Mouse (Mus musculus) G1E (cell line): ENCODE results near the gene Atp1b2.
"Not testable (repeated sequence)": the region's sequence is repeated elsewhere in the genome, so short reads cannot be mapped to it uniquely, and the experiment has no call there.

Source experiments
- CTCF ChIP-seq: IDR thresholded peaks from 2 replicates; pipeline ENCODE4 v1.5.1; 2012; ENCODE audit warnings: low read depth, low read length, inconsistent platforms, mixed read lengths
- GATA1 ChIP-seq: IDR thresholded peaks from 2 replicates; pipeline ENCODE4 v1.6.1; 2012; ENCODE audit warnings: borderline replicate concordance, low read length, inconsistent platforms, mixed read lengths
- TAL1 ChIP-seq: conservative IDR thresholded peaks from 2 replicates; pipeline ENCODE4 v1.6.1; 2012; ENCODE audit warnings: low read depth, low read length, inconsistent platforms, mixed read lengths

GRCm38 (mm10) chr11:69614257-69614588 lies 8.5 kb upstream of the Atp1b2 start:
- not testable (repeated sequence) for TF ChIP-seq CTCF, GATA1, TAL1
